Mouse (Mus musculus): ENCODE measurements around the gene Clec16a. TPM values are rescaled to one million over a fixed set of nuclear protein-coding genes. Genes with fewer than 3 reads are reported as not detected.

Clec16a gene
- polyA plus RNA-seq, 1 experiment: 46.2 TPM

DNA sequence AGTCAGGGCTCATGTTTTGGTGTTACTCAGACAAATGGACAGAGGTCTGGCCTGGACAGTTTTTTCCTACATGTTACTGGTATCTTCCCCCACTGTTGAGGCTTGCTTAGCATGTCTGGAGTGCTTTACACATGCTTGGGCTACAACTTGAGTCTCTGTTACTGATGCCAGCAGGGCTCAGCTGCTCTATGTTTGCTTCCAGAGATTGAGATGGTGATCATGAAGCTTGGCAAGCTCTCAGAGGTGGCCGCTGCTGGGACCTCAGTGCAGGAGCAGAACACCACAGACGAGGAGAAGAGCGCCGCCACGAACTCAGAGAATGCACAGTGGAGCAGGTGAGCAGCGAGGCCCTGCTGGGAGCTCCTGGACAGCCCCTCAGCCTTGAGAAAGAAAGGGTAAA, 65.7 kb downstream of the Clec16a start:
- TF ChIP-seq POLR2A (IDR thresholded peaks at IDR 0.05; ENCODE audit: extremely low read depth, insufficient read depth, low read length): no peak
- TF ChIP-seq CTCF (IDR thresholded peaks at IDR 0.05; ENCODE audit: extremely low read depth, insufficient read depth, low read length): no peak
- Histone ChIP-seq H3K4me3 (ENCODE audit: insufficient read depth, low read length) (no peak overlapping the region), H3K27ac (ENCODE audit: insufficient read depth, low read length) (no peak overlapping the region), H3K4me1 (ENCODE audit: control insufficient read depth, insufficient read depth, low read length) (no peaks in the 10 kb centered on the region)

DNA sequence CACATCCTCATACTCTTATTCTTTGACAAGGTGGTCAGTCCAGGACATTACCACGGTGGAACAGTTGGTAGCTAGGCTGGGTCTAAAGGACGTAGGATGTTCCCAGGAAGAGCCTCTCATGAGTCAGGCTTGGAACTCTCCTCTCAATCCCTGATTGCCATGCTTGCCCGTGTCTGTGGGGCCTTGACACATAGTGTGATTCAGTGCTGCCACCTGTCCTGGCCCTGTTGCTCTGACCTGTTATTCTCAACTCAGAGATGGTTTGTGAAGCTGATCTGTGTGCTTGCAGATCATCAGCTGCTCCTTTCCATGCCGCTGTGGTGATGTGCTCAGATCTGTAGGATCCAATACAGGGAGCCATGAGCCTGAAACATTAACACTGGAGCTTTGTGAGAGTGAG, 66.2 kb downstream of the Clec16a start:
- H3K4me1 ChIP-seq (ENCODE audit: control insufficient read depth, insufficient read depth, low read length): no peaks in the 10 kb centered on the region
- H3K4me3 ChIP-seq (ENCODE audit: insufficient read depth, low read length): no peak overlapping the region
- no peak for TF ChIP-seq CTCF (IDR thresholded peaks at IDR 0.05; ENCODE audit: extremely low read depth, insufficient read depth, low read length)
- no peak for TF ChIP-seq POLR2A (IDR thresholded peaks at IDR 0.05; ENCODE audit: extremely low read depth, insufficient read depth, low read length)
- H3K27ac ChIP-seq (ENCODE audit: insufficient read depth, low read length): no peak overlapping the region

DNA sequence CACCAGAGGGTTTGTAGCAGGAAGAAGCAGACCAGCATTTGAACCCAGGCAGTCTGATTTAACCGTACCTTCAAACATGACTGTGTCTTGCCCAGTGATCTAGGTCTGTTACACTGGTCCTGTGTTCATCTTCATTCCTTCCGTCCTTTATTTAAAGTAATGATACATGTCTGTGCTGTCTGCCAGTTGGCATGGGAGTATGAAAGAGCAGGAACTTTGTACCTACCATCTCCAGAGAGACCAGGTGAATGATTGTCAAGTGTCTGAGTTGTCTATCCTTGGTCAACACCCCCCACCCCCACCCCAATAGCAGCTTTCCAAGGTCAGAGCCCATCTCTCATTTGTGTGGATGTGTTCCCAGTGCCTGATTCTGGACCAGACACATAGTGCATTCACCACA, 68.9 kb downstream of the Clec16a start:
- no peak overlapping the region for H3K4me3 ChIP-seq (ENCODE audit: insufficient read depth, low read length)
- TF ChIP-seq POLR2A (IDR thresholded peaks at IDR 0.05; ENCODE audit: extremely low read depth, insufficient read depth, low read length): no peak
- TF ChIP-seq CTCF (IDR thresholded peaks at IDR 0.05; ENCODE audit: extremely low read depth, insufficient read depth, low read length): no peak
- no peak overlapping the region for H3K27ac ChIP-seq (ENCODE audit: insufficient read depth, low read length)
- no peaks in the 10 kb centered on the region for H3K4me1 ChIP-seq (ENCODE audit: control insufficient read depth, insufficient read depth, low read length)

DNA sequence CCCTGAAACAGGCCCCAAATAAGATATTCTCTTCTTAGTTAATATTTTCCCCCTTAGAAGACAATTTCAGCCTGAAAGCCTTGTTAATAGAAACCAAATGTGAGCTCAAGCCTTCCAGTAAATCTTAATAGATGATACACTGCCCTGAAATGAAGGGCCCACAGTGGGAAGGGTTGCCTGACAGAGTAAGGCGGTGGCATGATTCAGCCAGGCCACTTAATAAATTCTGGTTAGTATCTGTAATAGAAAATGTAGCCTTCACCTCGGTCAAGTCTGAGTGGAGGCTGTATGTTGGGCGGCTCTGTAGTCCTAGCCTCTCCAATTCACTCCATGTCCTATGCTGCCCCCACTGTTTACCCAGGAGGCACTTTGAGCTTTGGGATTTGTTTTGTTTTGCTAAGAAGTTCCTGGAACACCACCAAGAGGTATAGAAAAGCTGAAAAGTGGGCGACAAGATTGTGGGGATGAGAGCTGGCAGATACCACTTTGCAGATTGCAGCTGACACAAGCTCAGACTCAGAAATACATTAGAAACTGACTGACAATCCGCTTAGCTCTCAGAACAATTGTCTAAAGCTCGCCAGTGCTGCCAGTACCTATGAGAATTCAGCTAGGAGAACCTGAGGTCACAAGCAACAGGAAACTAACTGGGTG, 75.9 kb downstream of the Clec16a start:
- no peak for TF ChIP-seq POLR2A (IDR thresholded peaks at IDR 0.05; ENCODE audit: extremely low read depth, insufficient read depth, low read length)
- TF ChIP-seq CTCF (IDR thresholded peaks at IDR 0.05; ENCODE audit: extremely low read depth, insufficient read depth, low read length): no peak
- peaks cover 8% of the 10 kb centered on the region for H3K4me1 ChIP-seq (ENCODE audit: control insufficient read depth, insufficient read depth, low read length)
- no peak overlapping the region for H3K4me3 ChIP-seq (ENCODE audit: insufficient read depth, low read length)
- H3K27ac ChIP-seq (ENCODE audit: insufficient read depth, low read length): no peak overlapping the region

DNA sequence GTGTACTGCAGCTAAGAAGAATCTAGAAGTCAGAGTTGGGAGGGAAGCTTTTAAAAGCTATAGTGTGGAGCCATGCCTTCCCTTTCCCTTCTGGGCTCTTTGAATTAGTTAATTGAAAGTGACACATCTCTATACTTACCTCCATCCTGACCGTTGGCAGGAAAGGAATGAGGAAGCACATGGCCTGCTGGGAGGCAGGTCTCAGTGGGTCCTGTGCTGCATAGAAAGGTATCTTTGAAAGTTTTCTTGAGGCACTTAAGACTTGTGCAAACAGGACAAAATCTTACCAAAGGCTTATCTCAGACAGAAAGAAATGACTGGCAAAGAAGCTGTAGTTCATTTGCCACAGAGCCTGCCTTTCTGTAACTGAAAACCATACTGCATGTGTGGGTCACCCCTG, 76.6 kb downstream of the Clec16a start:
- TF ChIP-seq POLR2A (IDR thresholded peaks at IDR 0.05; ENCODE audit: extremely low read depth, insufficient read depth, low read length) (no peak), CTCF (IDR thresholded peaks at IDR 0.05; ENCODE audit: extremely low read depth, insufficient read depth, low read length) (no peak)
- H3K27ac ChIP-seq (ENCODE audit: insufficient read depth, low read length): no peak overlapping the region
- H3K4me3 ChIP-seq (ENCODE audit: insufficient read depth, low read length): no peak overlapping the region
- H3K4me1 ChIP-seq (ENCODE audit: control insufficient read depth, insufficient read depth, low read length): peaks cover 13% of the 10 kb centered on the region

DNA sequence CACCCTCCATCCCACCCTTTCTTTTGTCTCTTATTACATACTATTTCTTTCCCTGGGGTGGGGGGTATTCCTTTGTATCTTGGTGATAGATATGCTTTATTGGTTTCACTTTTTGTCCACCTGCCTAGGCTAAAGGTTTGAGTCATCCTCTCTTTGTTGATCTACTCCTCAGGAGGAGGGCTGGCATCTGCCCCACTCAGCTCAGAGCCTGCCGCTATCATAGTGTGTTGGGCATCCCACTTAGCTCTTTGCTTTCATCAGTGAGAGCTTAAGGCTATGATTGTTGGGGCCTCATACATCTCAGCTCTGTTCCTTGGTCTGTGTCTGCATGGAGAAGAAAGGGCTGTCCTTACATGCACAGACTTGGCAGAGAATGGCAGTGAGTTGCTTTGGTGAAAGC, 81.0 kb downstream of the Clec16a start:
- Histone ChIP-seq H3K27ac (ENCODE audit: insufficient read depth, low read length) (no peak overlapping the region), H3K4me3 (ENCODE audit: insufficient read depth, low read length) (no peak overlapping the region), H3K4me1 (ENCODE audit: control insufficient read depth, insufficient read depth, low read length) (peaks cover 17% of the 10 kb centered on the region)
- TF ChIP-seq CTCF (IDR thresholded peaks at IDR 0.05; ENCODE audit: extremely low read depth, insufficient read depth, low read length): no peak
- TF ChIP-seq POLR2A (IDR thresholded peaks at IDR 0.05; ENCODE audit: extremely low read depth, insufficient read depth, low read length): no peak

DNA sequence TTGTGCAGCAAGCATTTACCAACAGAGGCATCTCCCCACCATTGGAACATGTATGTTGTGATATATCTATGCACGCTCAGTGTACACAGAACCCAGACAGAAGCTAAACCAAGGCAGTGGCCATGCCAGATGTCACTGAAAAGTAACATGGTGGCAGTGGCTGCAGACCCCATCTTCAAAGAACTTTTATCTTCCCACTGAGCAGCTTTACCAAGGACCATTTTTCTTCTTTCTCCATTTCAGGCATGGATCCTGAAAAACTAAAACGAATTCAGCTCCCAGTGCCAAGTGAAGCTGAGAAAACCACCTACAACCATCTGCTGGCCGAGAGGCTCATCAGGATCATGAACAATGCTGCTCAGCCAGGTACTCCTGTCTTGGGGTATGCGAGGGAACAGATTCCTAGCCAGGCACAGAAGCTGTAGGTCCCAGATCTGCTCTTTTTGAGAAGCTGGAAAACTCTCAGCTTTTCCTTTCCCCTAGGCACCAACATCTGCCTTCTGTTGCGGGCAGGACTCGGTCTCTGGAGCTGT, 82.1 kb downstream of the Clec16a start:
- TF ChIP-seq CTCF (IDR thresholded peaks at IDR 0.05; ENCODE audit: extremely low read depth, insufficient read depth, low read length) (no peak), POLR2A (IDR thresholded peaks at IDR 0.05; ENCODE audit: extremely low read depth, insufficient read depth, low read length) (no peak)
- no peak overlapping the region for H3K4me3 ChIP-seq (ENCODE audit: insufficient read depth, low read length)
- peak overlapping the region; percentile 42; the same call in 1 of the 2 replicates for H3K27ac ChIP-seq (ENCODE audit: insufficient read depth, low read length)
- H3K4me1 ChIP-seq (ENCODE audit: control insufficient read depth, insufficient read depth, low read length): peaks cover 12% of the 10 kb centered on the region

DNA sequence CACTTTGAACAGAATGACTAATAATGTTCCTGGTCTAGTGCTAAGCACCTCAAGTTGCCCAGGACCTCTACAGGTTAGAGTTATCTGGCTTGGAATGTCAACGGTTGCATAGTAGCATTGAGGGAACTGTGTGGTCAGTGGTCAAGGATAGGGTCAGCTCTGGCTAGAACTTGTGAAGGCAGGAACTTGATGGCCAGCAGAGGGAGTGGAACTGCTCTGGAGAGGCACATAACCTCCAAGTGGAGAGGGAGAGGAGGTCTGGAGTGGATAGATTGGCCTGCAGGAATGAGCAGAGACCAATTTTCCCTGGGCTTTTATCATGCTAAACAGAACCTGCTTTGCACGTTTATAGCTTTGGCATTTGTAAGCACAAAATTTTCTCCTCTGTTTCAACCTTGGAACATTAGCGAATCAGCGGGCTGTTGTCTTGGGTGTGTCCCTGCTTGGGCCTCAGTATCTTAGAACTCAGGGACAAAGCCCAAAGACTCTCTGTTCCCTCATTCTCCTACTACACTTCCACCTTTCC, 83.0 kb downstream of the Clec16a start:
- no peak overlapping the region for H3K27ac ChIP-seq (ENCODE audit: insufficient read depth, low read length)
- no peak overlapping the region for H3K4me3 ChIP-seq (ENCODE audit: insufficient read depth, low read length)
- peaks cover 12% of the 10 kb centered on the region for H3K4me1 ChIP-seq (ENCODE audit: control insufficient read depth, insufficient read depth, low read length)
- no peak for TF ChIP-seq POLR2A (IDR thresholded peaks at IDR 0.05; ENCODE audit: extremely low read depth, insufficient read depth, low read length)
- no peak for TF ChIP-seq CTCF (IDR thresholded peaks at IDR 0.05; ENCODE audit: extremely low read depth, insufficient read depth, low read length)

DNA sequence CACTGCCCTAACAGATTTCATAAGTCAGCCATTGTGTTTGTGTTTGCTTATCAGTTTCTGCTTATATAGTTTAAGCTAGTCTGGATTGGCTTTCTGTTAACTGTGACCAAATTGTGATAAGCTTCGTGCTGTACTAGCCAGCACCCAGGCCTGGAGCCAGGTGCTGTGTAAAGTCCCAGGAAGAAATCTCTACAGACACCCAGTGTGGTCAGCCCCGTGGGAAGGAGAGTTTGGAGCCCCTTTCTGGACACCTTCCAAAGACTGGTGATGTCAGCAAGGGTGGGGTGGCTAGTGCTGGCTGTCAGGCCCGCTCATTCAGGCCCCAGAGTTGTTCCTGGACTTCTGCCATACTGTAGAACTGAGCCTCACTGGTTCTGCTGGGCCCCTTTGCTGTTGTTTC, 83.8 kb downstream of the Clec16a start:
- H3K27ac ChIP-seq (ENCODE audit: insufficient read depth, low read length): no peak overlapping the region
- H3K4me1 ChIP-seq (ENCODE audit: control insufficient read depth, insufficient read depth, low read length): peaks cover 12% of the 10 kb centered on the region
- no peak overlapping the region for H3K4me3 ChIP-seq (ENCODE audit: insufficient read depth, low read length)
- TF ChIP-seq POLR2A (IDR thresholded peaks at IDR 0.05; ENCODE audit: extremely low read depth, insufficient read depth, low read length): no peak
- no peak for TF ChIP-seq CTCF (IDR thresholded peaks at IDR 0.05; ENCODE audit: extremely low read depth, insufficient read depth, low read length)

DNA sequence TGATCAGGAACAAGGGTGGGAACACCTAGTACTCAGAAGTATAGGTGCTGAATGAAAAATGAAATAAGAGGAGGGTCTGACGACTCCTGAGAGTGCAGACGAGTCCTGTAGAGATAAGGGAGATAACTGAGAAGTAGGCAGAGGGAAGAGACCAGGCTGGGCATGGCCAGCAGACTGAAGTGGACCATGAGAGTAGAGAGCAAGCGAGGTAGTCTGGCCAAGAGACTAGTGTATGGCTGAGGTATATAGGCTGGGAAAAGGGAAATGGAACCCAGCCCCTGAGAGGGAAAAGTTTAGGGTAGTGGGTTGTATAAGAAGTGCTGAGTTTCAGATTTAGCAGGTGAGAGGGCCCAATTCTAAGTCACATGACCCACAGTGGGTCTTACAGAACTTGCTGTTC, 84.2 kb downstream of the Clec16a start:
- H3K4me3 ChIP-seq (ENCODE audit: insufficient read depth, low read length): no peak overlapping the region
- H3K4me1 ChIP-seq (ENCODE audit: control insufficient read depth, insufficient read depth, low read length): peaks cover 12% of the 10 kb centered on the region
- no peak overlapping the region for H3K27ac ChIP-seq (ENCODE audit: insufficient read depth, low read length)
- no peak for TF ChIP-seq POLR2A (IDR thresholded peaks at IDR 0.05; ENCODE audit: extremely low read depth, insufficient read depth, low read length)
- no peak for TF ChIP-seq CTCF (IDR thresholded peaks at IDR 0.05; ENCODE audit: extremely low read depth, insufficient read depth, low read length)

All from cortical plate, adult 2 months (tissue).